In genomic region chr6:129451411-129452039, GRCm38 (mm10) we compare ENCODE assay signal across 9 mouse cellular contexts. TPM values are rescaled to one million over a fixed set of nuclear protein-coding genes. Genes with fewer than 3 reads are reported as not detected.
DNase-seq lines count a peak whose midpoint lies in the region; ATAC-seq lines count a peak whose summit lies in the region.
"Had no signal": no experiment of that assay in that cellular context is flagged by ENCODE, and none has a peak within 500 bp of the region (broad histone marks: within the 10 kb centered on the region; RNA-seq: fewer than 3 reads in every experiment).

Gene Clec1a, minus strand, starts transcription at chr6:129452000.

- 0 out of 2 replicates have a peak within 1 kb of the TSS, but pooled peaks have one; percentile 12 for H3K9ac ChIP-seq in heart, embryonic 12.5 days
- H3K9ac ChIP-seq: embryonic facial prominence, embryonic 13.5 days had no signal

- no peaks in the 10 kb centered on the region for H3K4me1 ChIP-seq in heart, embryonic 12.5 days (replicated peaks)

- H3K27ac ChIP-seq in heart, embryonic 12.5 days (ENCODE audit: poor library complexity, severe bottlenecking), result no peak within 1 kb of the TSS
- H3K27ac ChIP-seq: embryonic facial prominence, embryonic 13.5 days had no signal

- ATAC-seq in heart, embryonic 12.5 days (ENCODE audit: insufficient number of reproducible peaks, low FRiP score), result no peak; the same call in 1 of the 2 replicates
- no peak for ATAC-seq in inflammation-experienced regulatory T-cells, adult 6 months

- peak; percentile 25 to 35 for DNase-seq in cerebellum, postnatal 25 days
- no peak for DNase-seq in cerebellum, adult 11-12 months
- DNase-seq in retina, embryonic 14.5 days (ENCODE audit: low spot score), result peak; percentile 4
- DNase-seq in retina, postnatal 1 day, result no peak
- DNase-seq in kidney, postnatal 36 days, result peak; percentile 72 to 75
- peak; percentile 4 for DNase-seq in ovary, postnatal 14 days (ENCODE audit: low spot score)

- WGBS in heart, embryonic 12.5 days, result 47% methylated on average over 13 of the region's 13 CpGs

- no peaks in the 10 kb centered on the region for H3K36me3 ChIP-seq in heart, embryonic 12.5 days
- H3K36me3 ChIP-seq: embryonic facial prominence, embryonic 13.5 days had no signal

- H3K9me3 ChIP-seq in heart, embryonic 12.5 days (replicated peaks), result no peaks in the 10 kb centered on the region
- H3K9me3 ChIP-seq: embryonic facial prominence, embryonic 13.5 days had no signal

- H3K4me3 ChIP-seq in heart, embryonic 12.5 days, result no peak within 1 kb of the TSS
- H3K4me3 ChIP-seq: embryonic facial prominence, embryonic 13.5 days had no signal

- no peaks in the 10 kb centered on the region for H3K27me3 ChIP-seq in heart, embryonic 12.5 days (replicated peaks)
- H3K27me3 ChIP-seq: embryonic facial prominence, embryonic 13.5 days had no signal

- H3K4me2 ChIP-seq in heart, embryonic 12.5 days, result peak within 1 kb of the TSS; percentile 24; the same call in 1 of the 2 replicates
- H3K4me2 ChIP-seq: embryonic facial prominence, embryonic 13.5 days had no signal

RNA-seq across cellular contexts. Expression of gene Clec1a, which starts in this region (rescaled TPM):
- 0.91 and 1.2 TPM in 2 replicates for polyA plus RNA-seq in heart, embryonic 12.5 days (2016; fragmentation: Nextera tagmentation; extraction: Ambion mirVana)
- polyA plus RNA-seq in inflammation-experienced regulatory T-cells, adult 6 months (2017; shearing (Covaris generic)), result not detected

Comparison
In these comparisons a context has a peak if more than half of its experiments do, and no peak if none do; other contexts are left out.
1. DNase-seq: peak in cerebellum, postnatal 25 days (2 of 2), retina, embryonic 14.5 days (single experiment), kidney, postnatal 36 days (2 of 2) and ovary, postnatal 14 days (single experiment); none in cerebellum, adult 11-12 months (single experiment) and retina, postnatal 1 day (single experiment).